Mouse (Mus musculus) layer of hippocampus, postnatal 36 days (tissue): ENCODE measurements around the gene Shc4. TPM values are rescaled to one million over a fixed set of nuclear protein-coding genes. Genes with fewer than 3 reads are reported as not detected.

Source experiments
- DNase-seq, 2 experiments: peaks; one replicate each; pipeline ENCODE4 v3.0.0; 2022
- total RNA-seq, 2 experiments: library from RNA; stranded (reverse); gene quantifications; 2 replicates each; pipeline ENCODE4 v1.2.3; 2021

Gene Shc4
- total RNA-seq, 2 experiments from 2014 or later: 4.9 to 5.3 TPM

- DNase-seq: no peak
Observed at GRCm38 (mm10) chr2:125628487-125628886, 95.5 kb downstream of the Shc4 start.

GRCm38 (mm10) chr2:125626536-125626935 is 97.4 kb downstream of the Shc4 start:
- DNase-seq: no peak

- peak; percentile 96 to 97 for DNase-seq
Observed at GRCm38 (mm10) chr2:125624837-125625351, 99.1 kb downstream of the Shc4 start, which contains the start of gene Cep152. Gene Cep152, minus strand, starts transcription at chr2:125625113.

- DNase-seq: no peak
Observed at GRCm38 (mm10) chr2:125624127-125624685, 99.7 kb downstream of the Shc4 start.

- DNase-seq: no peak
Observed at GRCm38 (mm10) chr2:125623211-125623610, 100.7 kb downstream of the Shc4 start.

- DNase-seq: no peak
Observed at GRCm38 (mm10) chr2:125620213-125620907, 103.6 kb downstream of the Shc4 start.

GRCm38 (mm10) chr2:125615858-125616424 is 108.0 kb downstream of the Shc4 start:
- no peak for DNase-seq

- no peak for DNase-seq
Observed at GRCm38 (mm10) chr2:125615440-125615839, 108.5 kb downstream of the Shc4 start.

GRCm38 (mm10) chr2:125606220-125606845 is 117.6 kb downstream of the Shc4 start:
- DNase-seq: peak; percentile 45 to 46

GRCm38 (mm10) chr2:125604646-125605045 is 119.3 kb downstream of the Shc4 start:
- no peak for DNase-seq

- no peak for DNase-seq
Observed at GRCm38 (mm10) chr2:125602970-125603369, 121.0 kb downstream of the Shc4 start.

- no peak for DNase-seq
Observed at GRCm38 (mm10) chr2:125598958-125599357, 125.0 kb downstream of the Shc4 start.

GRCm38 (mm10) chr2:125598251-125598650 is 125.7 kb downstream of the Shc4 start:
- no peak for DNase-seq

GRCm38 (mm10) chr2:125594786-125595185 is 129.2 kb downstream of the Shc4 start:
- DNase-seq: no peak

- no peak for DNase-seq
Observed at GRCm38 (mm10) chr2:125594072-125594471, 129.9 kb downstream of the Shc4 start.

- no peak for DNase-seq
Observed at GRCm38 (mm10) chr2:125591895-125592294, 132.1 kb downstream of the Shc4 start.

GRCm38 (mm10) chr2:125589287-125589686 is 134.7 kb downstream of the Shc4 start:
- no peak for DNase-seq

GRCm38 (mm10) chr2:125581081-125581480 is 142.9 kb downstream of the Shc4 start:
- no peak for DNase-seq

- no peak for DNase-seq
Observed at GRCm38 (mm10) chr2:125577670-125578069, 146.3 kb downstream of the Shc4 start.
